Comparison of ENCODE assay signal across 8 mouse cellular contexts in genomic region chr15:98897928-98898800, GRCm38 (mm10). TPM values are rescaled to one million over a fixed set of nuclear protein-coding genes. Genes with fewer than 3 reads are reported as not detected.
A peak's percentile ranks its signal among the peaks of the same experiment; 100 is the strongest.
DNase-seq lines count a peak whose midpoint lies in the region; ATAC-seq and TF ChIP-seq lines count a peak whose summit lies in the region.

Gene Dhh, minus strand, starts transcription at chr15:98898540.

- H3K4me1 ChIP-seq in embryonic facial prominence, embryonic 12.5 days: peaks cover 33% of the 10 kb centered on the region
- peaks cover 29% of the 10 kb centered on the region for H3K4me1 ChIP-seq in hindbrain, postnatal 0 days (ENCODE audit: insufficient read depth, low read length)
- H3K4me1 ChIP-seq in lung, embryonic 15.5 days: peaks cover 48% of the 10 kb centered on the region

- peaks cover 74% of the 10 kb centered on the region for H3K27me3 ChIP-seq in embryonic facial prominence, embryonic 12.5 days
- H3K27me3 ChIP-seq in hindbrain, postnatal 0 days (ENCODE audit: insufficient read depth, low read length): peaks cover 60% of the 10 kb centered on the region
- H3K27me3 ChIP-seq in lung, embryonic 15.5 days: peaks cover 69% of the 10 kb centered on the region

- WGBS in embryonic facial prominence, embryonic 12.5 days: 1% methylated on average over 41 of the region's 41 CpGs
- under 1% methylated on average over 41 of the region's 41 CpGs for WGBS in hindbrain, postnatal 0 days
- WGBS in lung, embryonic 15.5 days: 2% methylated on average over 40 of the region's 41 CpGs

- 0 out of 2 replicates have a peak within 1 kb of the TSS, but pooled peaks have one; percentile 26 for H3K9ac ChIP-seq in embryonic facial prominence, embryonic 12.5 days
- no peak within 1 kb of the TSS; the same call in 1 of the 2 replicates for H3K9ac ChIP-seq in hindbrain, postnatal 0 days (replicated peaks; ENCODE audit: low read length)
- H3K9ac ChIP-seq in lung, embryonic 15.5 days: peak within 1 kb of the TSS; percentile 14; the same call in 1 of the 2 replicates

- peak within 1 kb of the TSS; percentile 24 for H3K4me3 ChIP-seq in embryonic facial prominence, embryonic 12.5 days
- H3K4me3 ChIP-seq in hindbrain, postnatal 0 days (ENCODE audit: low read length): peak within 1 kb of the TSS; percentile 20
- peak within 1 kb of the TSS; percentile 24 for H3K4me3 ChIP-seq in lung, embryonic 15.5 days

- H3K36me3 ChIP-seq in embryonic facial prominence, embryonic 12.5 days: peaks cover 3% of the 10 kb centered on the region; the same call in 1 of the 2 replicates
- no peaks in the 10 kb centered on the region for H3K36me3 ChIP-seq in hindbrain, postnatal 0 days (ENCODE audit: insufficient read depth, low read length)
- H3K36me3 ChIP-seq in lung, embryonic 15.5 days: no peaks in the 10 kb centered on the region

- no peak for TF ChIP-seq CTCF in hindbrain, postnatal 0 days (IDR thresholded peaks at IDR 0.05; ENCODE audit: low read depth)

- no peak for ATAC-seq in embryonic facial prominence, embryonic 12.5 days (ENCODE audit: insufficient number of reproducible peaks, insufficient read depth, low FRiP score, low TSS enrichment)
- ATAC-seq in hindbrain, postnatal 0 days: no peak
- no peak for ATAC-seq in lung, embryonic 15.5 days (ENCODE audit: borderline replicate concordance, extremely low read depth, low FRiP score, low TSS enrichment)

- H3K4me2 ChIP-seq in embryonic facial prominence, embryonic 12.5 days (replicated peaks): peak within 1 kb of the TSS; percentile 42
- H3K4me2 ChIP-seq in hindbrain, postnatal 0 days (ENCODE audit: low read depth, low read length): peak within 1 kb of the TSS; percentile 48
- H3K4me2 ChIP-seq in lung, embryonic 15.5 days: peak within 1 kb of the TSS; percentile 56

- peak; percentile 61 for DNase-seq in adrenal gland, adult 2 months
- no peak for DNase-seq in adrenal gland, postnatal 4 days (ENCODE audit: low spot score in 2 of 2)
- DNase-seq in hindbrain, postnatal 0 days (ENCODE audit: low spot score): peak; percentile 18
- peak; percentile 40 for DNase-seq in yolk sac, embryonic 10.5 days (ENCODE audit: low spot score)
- DNase-seq in layer of hippocampus, postnatal 36 days: no peak
- no peak for DNase-seq in right cerebral cortex, postnatal 36 days (ENCODE audit: low spot score in 2 of 2)

- no peak within 1 kb of the TSS for H3K27ac ChIP-seq in embryonic facial prominence, embryonic 12.5 days
- no peak within 1 kb of the TSS for H3K27ac ChIP-seq in hindbrain, postnatal 0 days
- no peak within 1 kb of the TSS for H3K27ac ChIP-seq in lung, embryonic 15.5 days

- no peaks in the 10 kb centered on the region for H3K9me3 ChIP-seq in embryonic facial prominence, embryonic 12.5 days
- H3K9me3 ChIP-seq in hindbrain, postnatal 0 days (ENCODE audit: low read length): no peaks in the 10 kb centered on the region
- no peaks in the 10 kb centered on the region for H3K9me3 ChIP-seq in lung, embryonic 15.5 days

RNA-seq across cellular contexts. Expression of gene Dhh, which starts in this region (rescaled TPM):
- total RNA-seq in adrenal gland, adult 2 months (2021): 1 to 10 TPM; 2.3 to 3.5 TPM
- polyA plus RNA-seq in adrenal gland, adult 2 months (2012; rRNA removed): 3.1 and 3.8 TPM in 2 replicates
- 1 to 10 TPM; 2.1 to 2.9 TPM for total RNA-seq in adrenal gland, postnatal 4 days (2021)
- polyA plus RNA-seq in embryonic facial prominence, embryonic 12.5 days (2016; fragmentation: Nextera tagmentation; extraction: Ambion mirVana): 0.67 and 1.2 TPM in 2 replicates
- 0.29 and 0.68 TPM in 2 replicates for total RNA-seq in hindbrain, postnatal 0 days (2014; rRNA removed)
- polyA plus RNA-seq in hindbrain, postnatal 0 days (2015; fragmentation: Nextera tagmentation; extraction: Ambion mirVana): 0.85 and 1.0 TPM in 2 replicates
- polyA plus RNA-seq in lung, embryonic 15.5 days (2015; fragmentation: Nextera tagmentation; extraction: Ambion mirVana): 2.3 and 2.8 TPM in 2 replicates
- under 1 TPM; 0.12 to 0.15 TPM for total RNA-seq in layer of hippocampus, postnatal 36 days (2021)

Comparison
In these comparisons a context has a peak if more than half of its experiments do, and no peak if none do; other contexts are left out.
1. DNase-seq: peak in adrenal gland, adult 2 months (single experiment), hindbrain, postnatal 0 days (single experiment) and yolk sac, embryonic 10.5 days (single experiment); none in adrenal gland, postnatal 4 days (0 of 2), layer of hippocampus, postnatal 36 days (0 of 2) and right cerebral cortex, postnatal 36 days (0 of 2).
2. Peak in every context shown above with its lines, with median percentiles within 50 percentile points of each other: H3K4me2 ChIP-seq and H3K4me3 ChIP-seq.